Mouse (Mus musculus) common myeloid progenitor, adult 5-6 weeks (primary cell): ENCODE results near the gene Cdh4. TPM values are rescaled to one million over a fixed set of nuclear protein-coding genes. Genes with fewer than 3 reads are reported as not detected.

Source experiments
- ATAC-seq: replicated peaks from 2 replicates; pipeline ENCODE4 v1.8.0; 2016; ENCODE audit warnings: low read depth, mild to moderate bottlenecking, moderate TSS enrichment, inconsistent platforms; ENCODE audit not compliant: poor library complexity, severe bottlenecking
- total RNA-seq: library from RNA; stranded (forward); fragments of 200-1000, 187-1606 nt; gene quantifications from 2 replicates; pipeline ENCODE4 v1.2.3, GENCODE M21; 2017

Gene Cdh4
- total RNA-seq, 1 experiment from 2014 or later: not detected

GRCm38 (mm10) chr2:179824776-179825326, 382.6 kb downstream of the Cdh4 start:
- no peak for ATAC-seq

GRCm38 (mm10) chr2:179828968-179829367, 386.7 kb downstream of the Cdh4 start:
- no peak for ATAC-seq

GRCm38 (mm10) chr2:179829972-179830371, 387.7 kb downstream of the Cdh4 start:
- ATAC-seq: peak; percentile 52; the same call in 1 of the 2 replicates

GRCm38 (mm10) chr2:179834892-179835291, 392.7 kb downstream of the Cdh4 start:
- ATAC-seq: no peak

- ATAC-seq: no peak
These were observed 393.3 kb downstream of the Cdh4 start for GRCm38 (mm10) chr2:179835570-179835969.

GRCm38 (mm10) chr2:179837186-179837585, 395.0 kb downstream of the Cdh4 start:
- no peak for ATAC-seq

GRCm38 (mm10) chr2:179838036-179838435, 395.8 kb downstream of the Cdh4 start:
- no peak for ATAC-seq

- ATAC-seq: no peak
These were observed 400.6 kb downstream of the Cdh4 start for GRCm38 (mm10) chr2:179842610-179843389.

GRCm38 (mm10) chr2:179849732-179850131, 407.5 kb downstream of the Cdh4 start:
- no peak for ATAC-seq

- no peak for ATAC-seq
These were observed 409.9 kb downstream of the Cdh4 start for GRCm38 (mm10) chr2:179852169-179852568.

- ATAC-seq: no peak
These were observed 410.6 kb downstream of the Cdh4 start for GRCm38 (mm10) chr2:179852862-179853261.

GRCm38 (mm10) chr2:179853892-179854291, 411.7 kb downstream of the Cdh4 start:
- no peak for ATAC-seq

- ATAC-seq: no peak
These were observed 414.9 kb downstream of the Cdh4 start for GRCm38 (mm10) chr2:179857086-179857485.

GRCm38 (mm10) chr2:179862676-179863075, 420.4 kb downstream of the Cdh4 start:
- ATAC-seq: no peak

GRCm38 (mm10) chr2:179863266-179863665, 421.0 kb downstream of the Cdh4 start:
- no peak for ATAC-seq

GRCm38 (mm10) chr2:179865097-179865496, 422.9 kb downstream of the Cdh4 start:
- ATAC-seq: no peak

- no peak for ATAC-seq
These were observed 425.4 kb downstream of the Cdh4 start for GRCm38 (mm10) chr2:179867669-179868068.

GRCm38 (mm10) chr2:179869871-179870270, 427.6 kb downstream of the Cdh4 start:
- no peak for ATAC-seq

GRCm38 (mm10) chr2:179872724-179873123, 430.5 kb downstream of the Cdh4 start:
- no peak for ATAC-seq

GRCm38 (mm10) chr2:179873315-179873714, 431.1 kb downstream of the Cdh4 start:
- ATAC-seq: 0 out of 2 replicates have a peak, but pooled peaks have one; percentile 11

GRCm38 (mm10) chr2:179875147-179875546, 432.9 kb downstream of the Cdh4 start:
- peak; percentile 73 for ATAC-seq
